Mouse (Mus musculus) ES-Bruce4 (cell line): ENCODE results near the gene Map4k1. TPM values are rescaled to one million over a fixed set of nuclear protein-coding genes. Genes with fewer than 3 reads are reported as not detected.

Source experiments
- H3K27ac ChIP-seq: 2 replicates; pipeline ENCODE4 v1.5.1; 2012; ENCODE audit warnings: low read length, inconsistent platforms; ENCODE audit not compliant: insufficient read depth
- H3K27me3 ChIP-seq: 2 replicates; pipeline ENCODE4 v1.6.1; 2012; ENCODE audit warnings: mild to moderate bottlenecking, low read length, inconsistent platforms; ENCODE audit not compliant: control insufficient read depth, poor library complexity, insufficient read depth, severe bottlenecking
- H3K36me3 ChIP-seq: 2 replicates; pipeline ENCODE4 v1.6.1; 2012; ENCODE audit warnings: inconsistent platforms, mild to moderate bottlenecking, low read length, moderate library complexity; ENCODE audit not compliant: control insufficient read depth, poor library complexity, insufficient read depth, severe bottlenecking
- H3K4me1 ChIP-seq: one replicate; pipeline ENCODE4 v1.8.1; 2011; ENCODE audit warnings: low read length; ENCODE audit not compliant: control insufficient read depth, insufficient read depth
- H3K4me3 ChIP-seq: 2 replicates; pipeline ENCODE4 v1.5.1; 2011; ENCODE audit warnings: low read depth, mild to moderate bottlenecking, low read length
- H3K9ac ChIP-seq: 2 replicates; pipeline ENCODE4 v1.6.1; 2012; ENCODE audit warnings: low read depth, mild to moderate bottlenecking, inconsistent platforms; ENCODE audit not compliant: poor library complexity, severe bottlenecking
- H3K9me3 ChIP-seq: replicated peaks from 2 replicates; pipeline ENCODE4 v1.6.1; 2012; ENCODE audit warnings: mild to moderate bottlenecking, low read length, inconsistent platforms; ENCODE audit not compliant: control insufficient read depth, poor library complexity, insufficient read depth, severe bottlenecking
- CTCF ChIP-seq: IDR thresholded peaks from one replicate; pipeline ENCODE4 v1.8.1; 2011; ENCODE audit warnings: low read depth, low read length
- EP300 ChIP-seq: IDR thresholded peaks from 2 replicates; pipeline ENCODE4 v1.6.1; 2011; ENCODE audit warnings: low read depth, low read length; ENCODE audit not compliant: insufficient read depth
- POLR2A ChIP-seq: IDR thresholded peaks from one replicate; pipeline ENCODE4 v1.8.1; 2011; ENCODE audit warnings: low read length; ENCODE audit not compliant: insufficient read depth
- polyA plus RNA-seq: library from polyadenylated mRNA; stranded (reverse); fragments of >200 nt; gene quantifications from 2 replicates; pipeline ENCODE4 v1.2.4, GENCODE M21; 2011; ENCODE audit warnings: low read depth; ENCODE audit not compliant: missing spikeins, insufficient read depth, insufficient read length

The Map4k1 gene
- polyA plus RNA-seq, 1 experiment: 36.3 TPM

- Histone ChIP-seq H3K27ac (peak overlapping the region; percentile 49), H3K36me3 (peaks cover 28% of the 10 kb centered on the region), H3K4me1 (peaks cover 9% of the 10 kb centered on the region), H3K27me3 (no peaks in the 10 kb centered on the region), H3K4me3 (no peak overlapping the region), H3K9ac (peak overlapping the region; percentile 51; the same call in 1 of the 2 replicates), H3K9me3 (no peaks in the 10 kb centered on the region)
- no peak for TF ChIP-seq EP300
- no peak for TF ChIP-seq CTCF
- no peak for TF ChIP-seq POLR2A
Measured at GRCm38 (mm10) chr7:28952786-28953185, 29.1 kb upstream of the Map4k1 start.

- H3K36me3 ChIP-seq: peaks cover 28% of the 10 kb centered on the region
- TF ChIP-seq CTCF (no peak), EP300 (0 out of 2 replicates have a peak, but pooled peaks have one; percentile 29)
- H3K9me3 ChIP-seq: no peaks in the 10 kb centered on the region
- H3K4me3 ChIP-seq: no peak overlapping the region
- H3K27me3 ChIP-seq: no peaks in the 10 kb centered on the region
- peaks cover 9% of the 10 kb centered on the region for H3K4me1 ChIP-seq
- H3K9ac ChIP-seq: no peak overlapping the region
- H3K27ac ChIP-seq: peak overlapping the region; percentile 86
Measured at GRCm38 (mm10) chr7:28953476-28954376, 28.1 kb upstream of the Map4k1 start.

- Histone ChIP-seq H3K4me3 (no peak overlapping the region), H3K27me3 (no peaks in the 10 kb centered on the region), H3K9ac (peak overlapping the region; percentile 75), H3K27ac (peak overlapping the region; percentile 57), H3K36me3 (peaks cover 29% of the 10 kb centered on the region), H3K4me1 (peaks cover 9% of the 10 kb centered on the region), H3K9me3 (no peaks in the 10 kb centered on the region)
- TF ChIP-seq EP300: no peak
- TF ChIP-seq POLR2A: no peak
- TF ChIP-seq CTCF: no peak
Measured at GRCm38 (mm10) chr7:28954773-28955172, 27.1 kb upstream of the Map4k1 start.

GRCm38 (mm10) chr7:28955295-28955897 lies 26.5 kb upstream of the Map4k1 start:
- Histone ChIP-seq H3K9me3 (no peaks in the 10 kb centered on the region), H3K4me1 (peaks cover 8% of the 10 kb centered on the region), H3K9ac (peak overlapping the region; percentile 75), H3K27ac (peak overlapping the region; percentile 57; the same call in 1 of the 2 replicates), H3K4me3 (no peak overlapping the region), H3K27me3 (no peaks in the 10 kb centered on the region), H3K36me3 (peaks cover 26% of the 10 kb centered on the region)
- no peak for TF ChIP-seq CTCF
- TF ChIP-seq POLR2A: no peak
- TF ChIP-seq EP300: no peak

- Histone ChIP-seq H3K9ac (0 out of 2 replicates have a peak overlapping the region, but pooled peaks have one; percentile 43), H3K27ac (peak overlapping the region; percentile 42; the same call in 1 of the 2 replicates), H3K4me1 (peaks cover 5% of the 10 kb centered on the region), H3K9me3 (no peaks in the 10 kb centered on the region), H3K36me3 (peaks cover 21% of the 10 kb centered on the region), H3K4me3 (no peak overlapping the region), H3K27me3 (no peaks in the 10 kb centered on the region)
- TF ChIP-seq CTCF (no peak), POLR2A (no peak), EP300 (no peak)
Measured at GRCm38 (mm10) chr7:28956270-28956669, 25.6 kb upstream of the Map4k1 start.

GRCm38 (mm10) chr7:28957286-28957685 lies 24.6 kb upstream of the Map4k1 start:
- Histone ChIP-seq H3K9me3 (no peaks in the 10 kb centered on the region), H3K27me3 (no peaks in the 10 kb centered on the region), H3K27ac (peak overlapping the region; percentile 9; the same call in 1 of the 2 replicates), H3K4me3 (no peak overlapping the region), H3K9ac (no peak overlapping the region), H3K36me3 (peaks cover 14% of the 10 kb centered on the region), H3K4me1 (peaks cover 5% of the 10 kb centered on the region)
- TF ChIP-seq EP300: no peak
- no peak for TF ChIP-seq CTCF
- no peak for TF ChIP-seq POLR2A
